Mouse (Mus musculus) CH12.LX (cell line): ENCODE results near the gene Melk.

Experiments
- BHLHE40 ChIP-seq: IDR thresholded peaks from 2 replicates; pipeline ENCODE4 v1.6.1; 2011; ENCODE audit warnings: mild to moderate bottlenecking, low read depth, low read length, improper control_type of control experiment
- CHD2 ChIP-seq: IDR thresholded peaks from 2 replicates; pipeline ENCODE4 v1.6.1; 2011; ENCODE audit warnings: low read length, improper control_type of control experiment
- CTCF ChIP-seq, 2 experiments: IDR thresholded peaks in 1 of 2; conservative IDR thresholded peaks in 1 of 2; 2 replicates each; pipeline ENCODE4 v1.5.1; 2011 to 2012; ENCODE audit warnings: low read depth in 2 of 2, low read length in 2 of 2, improper control_type of control experiment in 1 of 2, inconsistent platforms in 1 of 2, mild to moderate bottlenecking in 1 of 2, moderate library complexity in 1 of 2
- EP300 ChIP-seq: IDR thresholded peaks from 2 replicates; pipeline ENCODE4 v1.6.1; 2011; ENCODE audit warnings: low read length, improper control_type of control experiment
- HCFC1 ChIP-seq: IDR thresholded peaks from 2 replicates; pipeline ENCODE4 v1.6.1; 2012; ENCODE audit warnings: low read depth, mild to moderate bottlenecking, inconsistent platforms, low read length, improper control_type of control experiment
- MAZ ChIP-seq: IDR thresholded peaks from 2 replicates; pipeline ENCODE4 v1.6.1; 2012; ENCODE audit warnings: low read depth, mild to moderate bottlenecking, inconsistent platforms, low read length, improper control_type of control experiment, moderate library complexity
- NELFE ChIP-seq: IDR thresholded peaks from 2 replicates; pipeline ENCODE4 v1.6.1; 2011; ENCODE audit warnings: low read depth, low read length, improper control_type of control experiment
- POLR2A ChIP-seq: IDR thresholded peaks from 2 replicates; pipeline ENCODE4 v1.6.1; 2011; ENCODE audit warnings: low read depth, mild to moderate bottlenecking, improper control_type of control experiment, low read length
- UBTF ChIP-seq: IDR thresholded peaks from 2 replicates; pipeline ENCODE4 v1.6.1; 2012; ENCODE audit warnings: low read depth, mild to moderate bottlenecking, inconsistent platforms, low read length, improper control_type of control experiment, moderate library complexity
- ZMIZ1 ChIP-seq: IDR thresholded peaks from 2 replicates; pipeline ENCODE4 v1.6.1; 2012; ENCODE audit warnings: low read depth, mild to moderate bottlenecking, inconsistent platforms, low read length, improper control_type of control experiment

DNA sequence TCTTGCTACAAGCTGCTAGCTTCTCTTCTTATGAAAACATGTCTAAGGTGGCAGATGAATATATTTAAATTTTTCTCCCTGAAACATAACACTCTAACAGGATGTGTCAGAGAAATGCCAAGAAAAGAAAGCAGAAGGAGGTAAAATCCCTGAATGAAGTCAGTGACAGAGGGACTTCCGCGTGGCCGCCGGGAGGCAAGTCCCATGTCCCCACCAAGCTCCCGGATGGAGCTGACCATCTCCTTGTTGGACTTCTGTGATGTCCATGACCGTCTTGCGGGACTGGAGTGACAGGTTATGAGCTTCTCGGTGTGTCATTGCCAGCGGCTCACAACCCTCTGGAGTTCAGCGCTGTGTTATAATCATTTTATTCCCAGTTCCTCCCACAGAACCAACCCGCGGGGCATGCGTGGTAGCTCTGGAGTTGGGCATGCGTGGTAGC is 31.3 kb upstream of the Melk start:
- no peak for TF ChIP-seq CTCF (conservative IDR thresholded peaks at IDR 0.05 in 1 of 2, IDR thresholded peaks at IDR 0.05 in 1 of 2; ENCODE audit: low read depth in 2 of 2, low read length in 2 of 2)
- TF ChIP-seq EP300, result no peak
- no peak for TF ChIP-seq UBTF
- TF ChIP-seq POLR2A, result no peak
- no peak for TF ChIP-seq ZMIZ1
- no peak for TF ChIP-seq BHLHE40
- no peak for TF ChIP-seq MAZ
- TF ChIP-seq NELFE, result no peak
- no peak for TF ChIP-seq CHD2
- TF ChIP-seq HCFC1, result no peak
